Mouse (Mus musculus) granulocyte monocyte progenitor cell, adult 5-6 weeks (primary cell): Measurements from ENCODE around the gene Nos2. TPM values are rescaled to one million over a fixed set of nuclear protein-coding genes. Genes with fewer than 3 reads are reported as not detected.

ENCODE experiments used
- total RNA-seq, 2 experiments: library from RNA; stranded (forward) in 1 of 2; stranded (reverse) in 1 of 2; fragments of 200-712, 200-1000 nt in 1 of 2; fragments of >200 nt in 1 of 2; fragmentation: Nextera tagmentation in 1 of 2; gene quantifications; 2 replicates each; pipeline ENCODE4 v1.2.3; 2014 to 2017

Gene Nos2
- total RNA-seq, 2 experiments from 2014 or later = not detected

Other genes starting within 250 kb of the Nos2 start
- 13.2 and 21.7 TPM in 2 replicates for gene Nlk, start 223.4 kb upstream of the Nos2 start, total RNA-seq (2014; fragmentation: Nextera tagmentation)
- 16.4 and 26.1 TPM in 2 replicates for gene Nlk, start 223.4 kb upstream of the Nos2 start, total RNA-seq (2017)
- gene Ccnq, start 169.1 kb upstream of the Nos2 start, total RNA-seq (2014; fragmentation: Nextera tagmentation) = 22.9 and 32.1 TPM in 2 replicates
- gene Ccnq, start 169.1 kb upstream of the Nos2 start, total RNA-seq (2017) = 24.1 and 29.5 TPM in 2 replicates
- gene Lyrm9, start 94.2 kb upstream of the Nos2 start, total RNA-seq (2014; fragmentation: Nextera tagmentation) = 14.3 and 16.8 TPM in 2 replicates
- 45.2 and 102 TPM in 2 replicates for gene Lyrm9, start 94.2 kb upstream of the Nos2 start, total RNA-seq (2017)
- gene Lgals9, start 64.2 kb downstream of the Nos2 start, total RNA-seq (2014; fragmentation: Nextera tagmentation) = 273 and 289 TPM in 2 replicates
- 68.6 and 84.9 TPM in 2 replicates for gene Lgals9, start 64.2 kb downstream of the Nos2 start, total RNA-seq (2017)
- gene Ksr1, start 225.6 kb downstream of the Nos2 start, total RNA-seq (2014; fragmentation: Nextera tagmentation) = 8.1 and 19.2 TPM in 2 replicates
- gene Ksr1, start 225.6 kb downstream of the Nos2 start, total RNA-seq (2017) = 5.4 and 8.2 TPM in 2 replicates